Mouse (Mus musculus) midbrain, embryonic 10.5 days (tissue): ENCODE measurements around the gene Fip1l1. TPM values are rescaled to one million over a fixed set of nuclear protein-coding genes. Genes with fewer than 3 reads are reported as not detected.
A peak's percentile ranks its signal among the peaks of the same experiment; 100 is the strongest.

Source experiments
- DNase-seq: peaks from one replicate; pipeline ENCODE4 v3.0.0-alpha.2; 2017; ENCODE audit warnings: low spot score
- H3K27ac ChIP-seq: fragments of 300-500 bp; sonication (generic); replicated peaks from 2 replicates; pipeline ENCODE4 v1.5.1; 2016; ENCODE audit warnings: mild to moderate bottlenecking
- H3K27me3 ChIP-seq: fragments of 300-500 bp; sonication (generic); 2 replicates; pipeline ENCODE4 v1.6.1; 2016; ENCODE audit warnings: low read depth, mild to moderate bottlenecking; ENCODE audit not compliant: poor library complexity, severe bottlenecking
- H3K36me3 ChIP-seq: fragments of 300-500 bp; sonication (generic); 2 replicates; pipeline ENCODE4 v1.6.1; 2016; ENCODE audit warnings: mild to moderate bottlenecking, moderate library complexity
- H3K4me1 ChIP-seq: fragments of 300-500 bp; sonication (generic); 2 replicates; pipeline ENCODE4 v1.6.1; 2016
- H3K4me3 ChIP-seq: fragments of 300-500 bp; sonication (generic); 2 replicates; pipeline ENCODE4 v1.5.1; 2016; ENCODE audit warnings: mild to moderate bottlenecking, moderate library complexity
- H3K9me3 ChIP-seq: fragments of 300-500 bp; sonication (generic); replicated peaks from 2 replicates; pipeline ENCODE4 v1.6.1; 2016; ENCODE audit warnings: mild to moderate bottlenecking
- WGBS: fragments of 180-500 bp; shearing (Covaris S2); methylation state at CpG from one replicate; pipeline ENCODE4 v1.1.7; 2016; 5-methylcytosine and 5-hydroxymethylcytosine counted together
- polyA plus RNA-seq: library from polyadenylated mRNA; unstranded; fragments of >200 nt; fragmentation: Nextera tagmentation; extraction: Ambion mirVana; gene quantifications from 2 replicates; pipeline ENCODE4 v1.2.1, GENCODE M21; 2016

Gene Fip1l1
- polyA plus RNA-seq, result 108 and 110 TPM in 2 replicates

DNA sequence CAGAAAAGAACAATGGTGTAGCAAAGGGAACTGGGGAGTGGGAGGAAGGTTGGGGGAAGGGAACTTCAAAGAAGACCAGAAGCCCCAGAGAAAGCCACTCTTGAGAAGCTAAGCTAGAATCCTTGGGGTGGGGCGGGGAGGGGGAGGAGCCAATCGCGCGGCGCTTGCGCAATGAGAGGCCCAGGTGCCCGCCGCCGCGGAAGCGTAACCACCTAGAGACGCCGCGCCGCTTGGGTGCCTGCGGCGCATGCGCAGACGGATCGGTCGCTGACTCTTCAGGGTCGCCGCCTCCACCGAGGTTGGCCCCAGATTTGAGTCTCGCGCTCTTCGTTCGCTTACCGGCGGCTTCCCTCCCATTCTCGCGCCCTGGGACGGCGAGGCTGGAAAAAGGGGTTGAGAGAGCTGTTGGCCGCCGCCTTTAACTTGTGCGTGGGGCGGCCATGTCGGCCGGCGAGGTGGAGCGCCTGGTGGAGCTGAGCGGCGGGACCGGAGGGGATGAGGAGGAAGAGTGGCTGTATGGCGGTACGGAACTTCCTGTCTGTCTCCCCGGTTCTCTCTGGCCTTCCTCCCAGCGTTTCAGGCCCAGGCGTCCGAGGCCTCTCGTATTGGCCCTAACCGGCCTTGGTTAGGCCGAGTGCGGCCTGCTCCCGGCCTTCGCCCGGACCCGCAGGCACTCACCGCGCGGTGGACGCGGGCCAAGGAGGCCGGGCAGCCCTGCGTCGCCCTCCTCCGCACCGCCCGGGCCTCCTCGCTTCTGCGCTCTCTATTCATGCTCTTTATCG lies at the start of gene Fip1l1:
TSS of gene Fip1l1 (plus strand) at position 210 of the 782 bp plus-strand sequence.
- peak; percentile 97 for DNase-seq
- Histone ChIP-seq H3K36me3 (peaks cover 27% of the 10 kb centered on the region), H3K9me3 (no peaks in the 10 kb centered on the region), H3K4me1 (peaks cover 34% of the 10 kb centered on the region), H3K27ac (peak within 1 kb of the TSS; percentile 98), H3K27me3 (no peaks in the 10 kb centered on the region), H3K4me3 (peak within 1 kb of the TSS; percentile 91)
- under 1% methylated on average over 72 of the region's 73 CpGs for WGBS

DNA sequence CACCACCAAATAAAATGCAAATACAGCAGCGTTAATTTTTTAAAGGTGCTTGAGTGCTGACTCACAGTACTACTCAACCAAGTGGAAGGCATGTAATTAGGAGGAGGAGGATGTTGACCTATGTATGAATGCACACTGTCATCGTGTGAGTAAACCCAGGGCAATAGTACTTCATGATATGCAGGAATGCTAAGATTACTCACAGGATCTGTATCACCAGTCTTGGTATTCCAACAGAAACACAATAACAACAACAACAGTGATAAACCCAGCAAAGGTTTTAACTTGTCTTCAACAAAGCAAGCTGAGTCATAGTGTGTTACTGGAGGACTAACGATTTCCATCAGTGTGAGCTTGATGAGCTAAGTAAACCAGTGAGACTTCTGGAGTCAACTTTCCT lies 42.5 kb upstream of the Fip1l1 start:
- no peak overlapping the region for H3K27ac ChIP-seq
- WGBS, result 82% methylated on average over 3 of the region's 3 CpGs

DNA sequence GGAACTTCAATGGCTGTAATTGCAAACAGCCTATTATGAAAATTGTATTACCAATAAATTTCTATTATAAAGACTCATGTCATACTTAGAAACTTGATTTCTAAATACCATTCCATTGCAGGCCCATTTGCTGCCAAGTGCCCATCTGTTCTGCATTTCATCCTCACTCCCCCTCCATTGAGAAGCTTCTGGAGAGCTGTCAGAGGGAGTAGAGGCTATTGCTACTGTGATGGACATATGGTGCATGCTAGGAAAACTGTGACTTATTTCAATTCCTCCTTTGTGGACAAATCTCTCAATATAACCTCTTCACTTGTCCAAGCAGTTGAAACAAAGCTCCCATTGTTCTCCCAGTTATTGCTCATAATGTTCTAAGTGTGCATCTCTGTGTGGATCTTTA lies 23.6 kb upstream of the Fip1l1 start:
- no peak for DNase-seq
- H3K27ac ChIP-seq, result no peak overlapping the region
- no peaks in the 10 kb centered on the region for H3K4me1 ChIP-seq
- peaks cover 5% of the 10 kb centered on the region; the same call in 1 of the 2 replicates for H3K36me3 ChIP-seq
- no peak overlapping the region for H3K4me3 ChIP-seq
- no peaks in the 10 kb centered on the region for H3K9me3 ChIP-seq
- H3K27me3 ChIP-seq, result no peaks in the 10 kb centered on the region

More for the DNA sequence above, 42.5 kb upstream of the Fip1l1 start:
- Histone ChIP-seq H3K27me3 (no peaks in the 10 kb centered on the region), H3K4me3 (no peak overlapping the region), H3K4me1 (no peaks in the 10 kb centered on the region), H3K9me3 (no peaks in the 10 kb centered on the region), H3K36me3 (no peaks in the 10 kb centered on the region)
- no peak for DNase-seq

DNA sequence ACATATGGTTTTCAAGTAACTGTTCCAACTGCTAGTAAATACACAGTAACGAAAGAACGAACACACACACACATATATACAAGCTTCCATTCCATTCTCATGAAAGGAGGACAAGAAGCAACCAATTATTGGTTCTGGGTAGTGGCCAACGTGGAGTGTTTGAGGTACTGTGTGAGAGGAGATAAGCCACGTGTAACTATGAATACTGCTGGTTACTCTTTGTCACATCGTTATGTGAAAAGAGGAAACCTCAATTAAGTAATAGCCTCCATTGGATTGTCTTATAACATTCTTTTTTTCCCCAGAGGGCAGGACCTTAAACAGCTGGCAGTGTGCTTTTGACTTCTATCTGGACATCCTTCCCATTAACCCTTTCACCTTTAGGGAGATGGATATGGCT lies 8.2 kb upstream of the Fip1l1 start:
- peaks cover 18% of the 10 kb centered on the region for H3K4me1 ChIP-seq
- no peak overlapping the region for H3K27ac ChIP-seq
- DNase-seq, result no peak
- H3K9me3 ChIP-seq, result no peaks in the 10 kb centered on the region
- no peak overlapping the region for H3K4me3 ChIP-seq
- WGBS, result 91% methylated on average over 5 of the region's 5 CpGs
- no peaks in the 10 kb centered on the region for H3K27me3 ChIP-seq
- no peaks in the 10 kb centered on the region for H3K36me3 ChIP-seq

DNA sequence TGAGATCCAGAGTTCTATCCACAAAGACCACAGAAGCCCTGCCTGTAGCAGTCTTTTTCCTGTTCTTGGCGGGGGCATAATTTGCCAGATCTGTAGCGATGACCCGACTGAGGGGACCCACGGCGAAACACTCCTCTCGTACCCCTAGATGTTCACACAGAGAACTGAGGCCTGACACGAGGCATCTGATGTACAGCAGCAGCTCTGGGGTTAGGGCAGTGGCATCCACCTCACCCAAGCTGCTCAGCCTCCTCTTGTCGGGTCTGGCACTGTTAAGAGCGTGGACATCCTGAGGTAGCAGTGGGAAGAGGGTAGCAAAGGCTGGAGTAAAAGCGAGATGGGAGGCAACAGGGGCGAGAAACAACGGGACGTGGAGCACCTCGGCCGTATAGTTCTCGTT lies 4.5 kb upstream of the Fip1l1 start:
- H3K36me3 ChIP-seq, result no peaks in the 10 kb centered on the region
- H3K9me3 ChIP-seq, result no peaks in the 10 kb centered on the region
- peak overlapping the region; percentile 77 for H3K27ac ChIP-seq
- H3K27me3 ChIP-seq, result no peaks in the 10 kb centered on the region
- peak overlapping the region; percentile 92 for H3K4me3 ChIP-seq
- H3K4me1 ChIP-seq, result peaks cover 26% of the 10 kb centered on the region
- 27% methylated on average over 16 of the region's 16 CpGs for WGBS
- no peak for DNase-seq

DNA sequence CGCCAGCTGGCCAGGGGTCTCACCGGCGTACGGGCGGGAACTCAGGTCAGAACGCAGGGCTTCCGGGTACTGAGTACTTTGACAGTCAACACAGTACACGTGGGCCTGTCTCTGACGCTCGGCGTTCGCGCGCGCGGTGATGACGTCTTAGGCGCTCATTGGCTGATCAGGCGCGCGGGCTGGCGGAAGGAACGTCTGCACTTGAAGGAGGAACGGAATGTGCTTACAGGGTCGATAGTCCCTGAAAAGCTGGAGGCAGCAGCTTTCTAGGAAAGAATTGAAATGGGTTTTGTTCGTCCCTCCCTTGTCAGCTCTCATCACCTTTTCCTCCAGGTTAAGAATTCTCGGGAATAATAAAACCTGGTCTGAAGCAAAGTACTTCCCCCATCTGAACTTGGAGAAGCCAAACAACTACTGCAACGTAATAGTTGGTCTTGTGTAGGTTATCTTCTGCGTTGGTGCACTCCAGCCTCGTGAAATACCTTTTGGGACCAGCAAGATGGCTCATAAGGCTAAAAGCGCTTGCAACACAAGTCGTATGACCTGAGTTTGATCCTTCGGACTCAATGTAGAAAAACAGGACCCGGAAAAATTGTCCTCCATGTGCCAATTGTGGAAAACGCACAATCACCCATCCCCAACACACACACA lies 3.5 kb upstream of the Fip1l1 start, which contains the start of gene Scfd2:
TSS of gene Scfd2 (minus strand) at position 130 of the 651 bp plus-strand sequence.
- H3K4me3 ChIP-seq, result peak within 1 kb of the TSS; percentile 92
- peak within 1 kb of the TSS; percentile 77 for H3K27ac ChIP-seq
- peaks cover 32% of the 10 kb centered on the region for H3K4me1 ChIP-seq
- no peaks in the 10 kb centered on the region for H3K36me3 ChIP-seq
- peak; percentile 96 for DNase-seq
- 7% methylated on average over 35 of the region's 35 CpGs for WGBS
- no peaks in the 10 kb centered on the region for H3K27me3 ChIP-seq
- H3K9me3 ChIP-seq, result no peaks in the 10 kb centered on the region

DNA sequence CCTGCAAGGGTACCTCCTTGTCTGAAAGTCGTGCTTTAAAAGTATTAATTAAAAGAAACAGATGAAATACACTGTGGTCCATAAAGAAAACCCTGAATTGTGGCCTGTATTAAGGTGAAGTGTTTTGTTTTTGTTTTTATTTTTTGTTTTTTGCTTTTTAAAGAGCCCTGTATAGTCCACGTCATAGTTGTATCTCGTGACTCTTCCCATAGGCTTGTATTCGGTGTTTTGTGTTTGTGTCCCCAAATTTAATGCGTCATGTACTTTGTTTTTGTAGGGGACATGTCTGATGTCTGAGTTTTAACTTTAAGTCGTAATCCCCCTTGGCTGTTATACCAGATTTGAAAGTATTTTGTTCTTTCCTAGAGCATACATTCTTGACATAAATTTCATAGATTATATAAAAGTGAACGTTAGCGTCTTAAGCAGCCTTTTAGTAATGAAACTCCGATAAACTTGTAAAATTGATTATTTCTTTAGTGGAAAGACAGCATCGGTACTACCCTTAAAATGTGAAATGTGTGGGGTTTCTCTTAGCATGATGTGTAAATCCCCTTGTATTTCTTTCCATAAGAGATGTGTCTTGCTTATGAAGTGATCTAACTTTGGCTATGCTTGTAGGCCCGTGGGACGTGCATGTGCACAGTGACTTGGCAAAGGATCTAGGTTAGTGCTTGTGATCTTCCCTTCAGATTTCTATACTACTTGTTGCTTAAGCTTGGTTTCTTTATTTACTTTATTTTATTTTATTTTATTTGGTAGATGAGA lies 1.1 kb downstream of the Fip1l1 start:
- DNase-seq, result no peak
- Histone ChIP-seq H3K4me1 (peaks cover 25% of the 10 kb centered on the region), H3K9me3 (no peaks in the 10 kb centered on the region), H3K36me3 (peaks cover 36% of the 10 kb centered on the region), H3K27ac (peak overlapping the region; percentile 98), H3K27me3 (no peaks in the 10 kb centered on the region), H3K4me3 (peak overlapping the region; percentile 91)
- WGBS, result 53% methylated on average over 12 of the region's 12 CpGs

DNA sequence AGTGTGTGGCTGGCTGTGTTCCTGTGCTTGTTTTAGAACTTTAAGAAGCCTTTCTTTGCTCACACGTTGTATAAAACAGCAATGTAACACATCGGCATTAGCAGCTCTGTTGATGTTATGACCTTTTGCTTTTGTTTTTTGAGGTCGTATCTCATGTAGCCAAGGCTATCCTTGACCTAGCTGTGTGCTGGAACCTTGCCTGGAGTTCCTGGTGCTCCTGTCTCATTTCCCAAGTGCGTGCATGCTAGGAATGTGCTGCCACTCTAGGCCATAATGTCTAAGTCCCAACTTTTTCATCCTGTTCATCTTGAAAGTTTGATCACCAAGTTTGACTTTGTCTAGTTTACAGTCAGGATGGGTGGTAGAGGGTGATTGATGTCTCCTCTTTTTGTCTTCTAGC lies 10.4 kb downstream of the Fip1l1 start:
- WGBS, result 96% methylated on average over 4 of the region's 4 CpGs
- no peak for DNase-seq

DNA sequence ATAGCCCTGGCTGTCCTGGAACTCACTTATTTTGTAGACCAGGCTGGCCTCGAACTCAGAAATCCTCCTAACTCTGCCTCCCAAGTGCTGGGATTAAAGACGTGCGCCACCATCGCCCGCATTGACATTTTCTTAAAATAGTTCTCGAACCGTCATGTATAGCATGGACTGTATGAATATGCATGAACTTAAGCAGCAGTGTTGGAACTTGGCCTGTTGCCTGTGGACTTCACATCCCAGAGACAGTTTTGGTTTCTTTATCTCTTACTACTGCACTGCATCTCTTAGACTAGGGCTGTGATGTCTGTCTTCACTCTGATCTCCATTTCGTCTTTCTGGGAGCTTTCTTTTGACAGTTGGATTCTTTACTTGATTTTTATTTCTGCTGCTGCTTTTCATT lies 14.3 kb downstream of the Fip1l1 start:
- H3K4me1 ChIP-seq, result no peaks in the 10 kb centered on the region
- no peak overlapping the region for H3K27ac ChIP-seq
- no peaks in the 10 kb centered on the region for H3K9me3 ChIP-seq
- peaks cover 94% of the 10 kb centered on the region for H3K36me3 ChIP-seq
- H3K27me3 ChIP-seq, result no peaks in the 10 kb centered on the region
- no peak overlapping the region for H3K4me3 ChIP-seq
- 92% methylated on average over 8 of the region's 8 CpGs for WGBS
- no peak for DNase-seq

More for the DNA sequence above, 10.4 kb downstream of the Fip1l1 start:
- Histone ChIP-seq H3K36me3 (peaks cover 98% of the 10 kb centered on the region), H3K27ac (no peak overlapping the region), H3K4me3 (no peak overlapping the region), H3K9me3 (no peaks in the 10 kb centered on the region), H3K27me3 (no peaks in the 10 kb centered on the region), H3K4me1 (no peaks in the 10 kb centered on the region)

DNA sequence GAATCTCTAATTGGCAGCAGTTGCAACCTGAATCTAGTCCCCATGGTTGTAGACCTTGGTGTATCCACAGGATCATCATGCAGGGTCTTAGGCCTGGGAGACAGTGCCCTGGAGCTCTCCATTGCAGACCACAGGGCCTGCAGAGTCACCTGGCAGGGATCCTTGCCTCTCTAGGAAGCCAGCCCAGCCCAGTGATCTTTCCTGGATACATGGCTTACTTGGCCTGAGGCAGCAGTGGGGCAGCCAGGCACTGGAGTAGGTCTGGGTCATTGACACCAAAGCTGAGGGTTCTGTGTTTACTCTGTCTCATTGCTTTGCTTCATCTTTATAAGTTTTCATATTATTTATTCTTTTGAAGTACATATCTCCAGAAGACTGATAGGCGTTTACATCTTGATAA lies 25.9 kb downstream of the Fip1l1 start:
- Histone ChIP-seq H3K36me3 (peaks cover 92% of the 10 kb centered on the region), H3K27ac (no peak overlapping the region), H3K9me3 (no peaks in the 10 kb centered on the region), H3K4me3 (no peak overlapping the region), H3K27me3 (no peaks in the 10 kb centered on the region), H3K4me1 (no peaks in the 10 kb centered on the region)
- 85% methylated on average over 1 of the region's 1 CpGs for WGBS
- no peak for DNase-seq

DNA sequence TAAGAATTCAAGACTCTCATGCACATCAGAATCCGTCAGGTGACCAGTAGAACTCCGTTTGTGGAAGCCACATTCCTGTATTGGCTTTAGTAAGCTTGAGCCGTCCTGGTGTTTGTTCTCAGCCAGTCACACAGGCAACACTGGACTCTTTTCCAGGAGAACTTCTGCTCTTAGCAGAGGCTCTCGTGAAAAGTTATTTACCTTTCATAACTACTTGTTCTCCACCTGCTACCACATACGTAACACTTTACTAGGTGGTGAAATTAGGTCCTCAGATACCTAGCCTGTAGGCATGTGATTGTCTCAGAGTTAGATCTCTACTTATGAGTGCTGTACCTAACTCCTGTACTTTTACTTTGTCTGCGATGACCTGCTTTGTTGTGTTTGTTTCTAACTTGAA lies 36.5 kb downstream of the Fip1l1 start:
- H3K27me3 ChIP-seq, result no peaks in the 10 kb centered on the region
- no peak overlapping the region for H3K27ac ChIP-seq
- peaks cover 69% of the 10 kb centered on the region for H3K36me3 ChIP-seq
- H3K4me3 ChIP-seq, result no peak overlapping the region
- no peaks in the 10 kb centered on the region for H3K4me1 ChIP-seq
- 94% methylated on average over 6 of the region's 6 CpGs for WGBS
- no peak for DNase-seq
- H3K9me3 ChIP-seq, result no peaks in the 10 kb centered on the region

DNA sequence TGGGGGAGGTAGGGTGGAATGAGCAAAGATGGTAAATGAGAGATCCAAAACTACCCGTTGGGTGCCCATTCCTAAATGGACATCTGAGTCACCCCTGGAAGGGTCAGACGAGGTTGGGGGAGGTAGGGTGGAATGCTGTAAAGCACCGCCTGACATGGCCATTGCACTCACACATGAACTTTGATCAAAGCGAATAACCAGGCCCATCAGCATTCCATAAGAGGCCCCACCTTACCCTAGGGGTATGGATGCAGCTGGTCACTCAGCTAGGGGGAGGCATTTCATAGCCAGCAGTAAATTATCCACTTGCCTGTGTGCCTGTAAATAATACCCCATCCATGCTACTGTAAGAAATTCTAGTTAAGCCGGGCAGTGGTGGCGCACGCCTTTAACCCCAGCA lies 53.9 kb downstream of the Fip1l1 start:
- Histone ChIP-seq H3K36me3 (peaks cover 92% of the 10 kb centered on the region), H3K27ac (no peak overlapping the region), H3K27me3 (no peaks in the 10 kb centered on the region), H3K9me3 (no peaks in the 10 kb centered on the region), H3K4me3 (no peak overlapping the region), H3K4me1 (no peaks in the 10 kb centered on the region)
- 98% methylated on average over 7 of the region's 7 CpGs for WGBS
- no peak for DNase-seq
